Mouse (Mus musculus) testis, adult 2 months (tissue): ENCODE data around the gene Per2.

Experiments used
- CTCF ChIP-seq: fragments of 200-500 bp; IDR thresholded peaks from 2 replicates; pipeline ENCODE4 v1.5.1; 2012; ENCODE audit warnings: low read depth, mild to moderate bottlenecking, inconsistent platforms, low read length, moderate library complexity; ENCODE audit not compliant: control insufficient read depth, insufficient read depth, insufficient replicate concordance
- POLR2A ChIP-seq: fragments of 200-500 bp; IDR thresholded peaks from 2 replicates; pipeline ENCODE4 v1.6.1; 2012; ENCODE audit warnings: low read depth, mild to moderate bottlenecking, inconsistent platforms, low read length, moderate library complexity; ENCODE audit not compliant: control insufficient read depth

DNA sequence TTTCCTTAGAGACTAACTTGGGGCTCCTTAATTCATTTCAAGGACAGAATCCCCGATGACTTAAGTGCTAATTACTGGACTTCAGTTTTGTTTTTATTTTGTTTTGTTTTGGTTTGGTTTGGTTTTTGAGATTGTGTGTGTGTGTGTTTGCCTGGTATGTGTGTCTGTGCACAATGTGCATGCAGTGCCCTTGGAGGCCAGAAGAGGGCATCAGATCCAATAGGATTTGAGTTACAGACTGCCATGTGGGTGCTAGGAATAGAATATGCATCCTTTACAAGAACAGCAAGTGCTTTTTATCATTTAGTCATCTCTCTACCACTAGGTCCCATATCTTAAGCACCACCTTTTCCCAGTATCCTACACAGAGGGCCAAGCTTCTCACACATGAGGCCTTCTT is 19.8 kb upstream of the Per2 start:
- no peak for TF ChIP-seq CTCF
- TF ChIP-seq POLR2A: no peak
